Mouse (Mus musculus): Measurements from ENCODE around the gene Spcs1. TPM values are rescaled to one million over a fixed set of nuclear protein-coding genes. Genes with fewer than 3 reads are reported as not detected.

The Spcs1 gene
- polyA plus RNA-seq, 1 experiment from 2014 or later, result 319 TPM

Other genes with a start within 250 kb of the Spcs1 start
- gene Tmem110, start 176.1 kb downstream of the Spcs1 start, polyA plus RNA-seq (2016; fragmentation: Nextera tagmentation; extraction: Ambion mirVana), result 26.1 and 30.0 TPM in 2 replicates
- 0.80 and 2.2 TPM in 2 replicates for gene Mustn1, start 122.5 kb downstream of the Spcs1 start, polyA plus RNA-seq (2016; fragmentation: Nextera tagmentation; extraction: Ambion mirVana)
- 0.08 and 0.19 TPM in 2 replicates for gene Itih4, start 115.2 kb downstream of the Spcs1 start, polyA plus RNA-seq (2016; fragmentation: Nextera tagmentation; extraction: Ambion mirVana)
- 0.27 and 0.89 TPM in 2 replicates for gene Itih3, start 77.9 kb downstream of the Spcs1 start, polyA plus RNA-seq (2016; fragmentation: Nextera tagmentation; extraction: Ambion mirVana)
- gene Itih1, start 58.4 kb downstream of the Spcs1 start, polyA plus RNA-seq (2016; fragmentation: Nextera tagmentation; extraction: Ambion mirVana), result not detected in 2 replicates
- gene Nek4, start 50.3 kb downstream of the Spcs1 start, polyA plus RNA-seq (2016; fragmentation: Nextera tagmentation; extraction: Ambion mirVana), result 18.6 and 18.9 TPM in 2 replicates
- 73.0 and 76.5 TPM in 2 replicates for gene Glt8d1, start 272 bp downstream of the Spcs1 start, polyA plus RNA-seq (2016; fragmentation: Nextera tagmentation; extraction: Ambion mirVana)
- gene Pbrm1, start 17.5 kb upstream of the Spcs1 start, polyA plus RNA-seq (2016; fragmentation: Nextera tagmentation; extraction: Ambion mirVana), result 191 and 194 TPM in 2 replicates
- gene Gnl3, start 17.5 kb upstream of the Spcs1 start, polyA plus RNA-seq (2016; fragmentation: Nextera tagmentation; extraction: Ambion mirVana), result 75.6 and 82.5 TPM in 2 replicates
- gene Smim4, start 127.3 kb upstream of the Spcs1 start, polyA plus RNA-seq (2016; fragmentation: Nextera tagmentation; extraction: Ambion mirVana), result 54.3 and 63.9 TPM in 2 replicates
- gene Nt5dc2, start 129.4 kb upstream of the Spcs1 start, polyA plus RNA-seq (2016; fragmentation: Nextera tagmentation; extraction: Ambion mirVana), result 401 and 429 TPM in 2 replicates
- 29.7 and 33.9 TPM in 2 replicates for gene Stab1, start 167.0 kb upstream of the Spcs1 start, polyA plus RNA-seq (2016; fragmentation: Nextera tagmentation; extraction: Ambion mirVana)
- gene Tnnc1, start 206.6 kb upstream of the Spcs1 start, polyA plus RNA-seq (2016; fragmentation: Nextera tagmentation; extraction: Ambion mirVana), result 10.5 and 49.9 TPM in 2 replicates
- gene Nisch, start 215.3 kb upstream of the Spcs1 start, polyA plus RNA-seq (2016; fragmentation: Nextera tagmentation; extraction: Ambion mirVana), result 464 and 474 TPM in 2 replicates
- 0.79 and 1.2 TPM in 2 replicates for gene Sema3g, start 216.2 kb upstream of the Spcs1 start, polyA plus RNA-seq (2016; fragmentation: Nextera tagmentation; extraction: Ambion mirVana)
- gene Phf7, start 249.6 kb upstream of the Spcs1 start, polyA plus RNA-seq (2016; fragmentation: Nextera tagmentation; extraction: Ambion mirVana), result 12.4 TPM in 2 replicates
- 110 and 112 TPM in 2 replicates for gene Bap1, start 249.8 kb upstream of the Spcs1 start, polyA plus RNA-seq (2016; fragmentation: Nextera tagmentation; extraction: Ambion mirVana)

All from hindbrain, embryonic 12.5 days (tissue).